Mouse (Mus musculus): ENCODE measurements around the gene C77080. TPM values are rescaled to one million over a fixed set of nuclear protein-coding genes. Genes with fewer than 3 reads are reported as not detected.
"Not testable (repeated sequence)": the region's sequence is repeated elsewhere in the genome, so short reads cannot be mapped to it uniquely, and the experiment has no call there.

C77080 gene
- polyA plus RNA-seq, 1 experiment from 2014 or later = 2.7 TPM

GRCm38 (mm10) chr4:129219198-129219597, 42.0 kb downstream of the C77080 start:
- Histone ChIP-seq H3K4me3 (no peak overlapping the region), H3K4me1 (peaks cover 28% of the 10 kb centered on the region), H3K9me3 (replicated peaks) (no peaks in the 10 kb centered on the region), H3K27ac (replicated peaks) (no peak overlapping the region), H3K36me3 (peaks cover 99% of the 10 kb centered on the region), H3K27me3 (ENCODE audit: low read depth, poor library complexity, severe bottlenecking) (peaks cover 37% of the 10 kb centered on the region)
- DNase-seq (ENCODE audit: low spot score) = no peak
- 90% methylated on average over 10 of the region's 10 CpGs for WGBS

GRCm38 (mm10) chr4:129218569-129219175, 42.5 kb downstream of the C77080 start:
- Histone ChIP-seq H3K36me3 (peaks cover 99% of the 10 kb centered on the region), H3K4me3 (no peak overlapping the region), H3K27ac (replicated peaks) (no peak overlapping the region), H3K27me3 (ENCODE audit: low read depth, poor library complexity, severe bottlenecking) (peaks cover 32% of the 10 kb centered on the region), H3K4me1 (peaks cover 23% of the 10 kb centered on the region), H3K9me3 (replicated peaks) (no peaks in the 10 kb centered on the region)
- WGBS = 86% methylated on average over 7 of the region's 7 CpGs
- no peak for DNase-seq (ENCODE audit: low spot score)

GRCm38 (mm10) chr4:129212486-129212885, 48.7 kb downstream of the C77080 start:
- not testable (repeated sequence) for H3K27me3 ChIP-seq (ENCODE audit: low read depth, poor library complexity, severe bottlenecking); H3K27ac ChIP-seq (replicated peaks); H3K4me3 ChIP-seq; H3K4me1 ChIP-seq; H3K9me3 ChIP-seq (replicated peaks); DNase-seq (ENCODE audit: low spot score)
- H3K36me3 ChIP-seq = peaks cover 98% of the 10 kb centered on the region
- 72% methylated on average over 3 of the region's 3 CpGs for WGBS

- H3K27me3 ChIP-seq (ENCODE audit: low read depth, poor library complexity, severe bottlenecking) = no peaks in the 10 kb centered on the region
- no peaks in the 10 kb centered on the region for H3K9me3 ChIP-seq (replicated peaks)
- no peak overlapping the region for H3K27ac ChIP-seq (replicated peaks)
- H3K4me1 ChIP-seq = no peaks in the 10 kb centered on the region
- WGBS = 88% methylated on average over 4 of the region's 4 CpGs
- no peak for DNase-seq (ENCODE audit: low spot score)
- H3K36me3 ChIP-seq = peaks cover 98% of the 10 kb centered on the region
- H3K4me3 ChIP-seq = no peak overlapping the region
These were observed 49.7 kb downstream of the C77080 start for GRCm38 (mm10) chr4:129211461-129211860.

- no peaks in the 10 kb centered on the region for H3K9me3 ChIP-seq (replicated peaks)
- peaks cover 96% of the 10 kb centered on the region for H3K36me3 ChIP-seq
- no peak overlapping the region for H3K4me3 ChIP-seq
- no peak for DNase-seq (ENCODE audit: low spot score)
- H3K27ac ChIP-seq (replicated peaks) = no peak overlapping the region
- no peaks in the 10 kb centered on the region for H3K27me3 ChIP-seq (ENCODE audit: low read depth, poor library complexity, severe bottlenecking)
- WGBS = 75% methylated on average over 7 of the region's 7 CpGs
- no peaks in the 10 kb centered on the region for H3K4me1 ChIP-seq
These were observed 51.7 kb downstream of the C77080 start for GRCm38 (mm10) chr4:129209504-129209903.

- H3K27ac ChIP-seq (replicated peaks) = no peak overlapping the region
- no peaks in the 10 kb centered on the region for H3K27me3 ChIP-seq (ENCODE audit: low read depth, poor library complexity, severe bottlenecking)
- DNase-seq (ENCODE audit: low spot score) = no peak
- 93% methylated on average over 8 of the region's 8 CpGs for WGBS
- no peaks in the 10 kb centered on the region for H3K9me3 ChIP-seq (replicated peaks)
- H3K4me3 ChIP-seq = no peak overlapping the region
- H3K4me1 ChIP-seq = no peaks in the 10 kb centered on the region
- peaks cover 96% of the 10 kb centered on the region for H3K36me3 ChIP-seq
These were observed 54.4 kb downstream of the C77080 start for GRCm38 (mm10) chr4:129206792-129207191.

GRCm38 (mm10) chr4:129204655-129205054, 56.5 kb downstream of the C77080 start:
- Histone ChIP-seq H3K4me3 (no peak overlapping the region), H3K27me3 (ENCODE audit: low read depth, poor library complexity, severe bottlenecking) (no peaks in the 10 kb centered on the region), H3K4me1 (no peaks in the 10 kb centered on the region), H3K36me3 (peaks cover 97% of the 10 kb centered on the region), H3K27ac (replicated peaks) (no peak overlapping the region), H3K9me3 (replicated peaks) (no peaks in the 10 kb centered on the region)
- DNase-seq (ENCODE audit: low spot score) = no peak
- WGBS = 95% methylated on average over 10 of the region's 10 CpGs

GRCm38 (mm10) chr4:129197514-129197913, 63.7 kb downstream of the C77080 start:
- Histone ChIP-seq H3K27ac (replicated peaks) (no peak overlapping the region), H3K9me3 (replicated peaks) (no peaks in the 10 kb centered on the region), H3K27me3 (ENCODE audit: low read depth, poor library complexity, severe bottlenecking) (no peaks in the 10 kb centered on the region), H3K4me1 (no peaks in the 10 kb centered on the region), H3K4me3 (no peak overlapping the region), H3K36me3 (peaks cover 90% of the 10 kb centered on the region)
- 95% methylated on average over 6 of the region's 6 CpGs for WGBS
- no peak for DNase-seq (ENCODE audit: low spot score)

GRCm38 (mm10) chr4:129194280-129194679, 66.9 kb downstream of the C77080 start:
- Histone ChIP-seq H3K4me1 (peaks cover 20% of the 10 kb centered on the region), H3K36me3 (peaks cover 67% of the 10 kb centered on the region), H3K27me3 (ENCODE audit: low read depth, poor library complexity, severe bottlenecking) (no peaks in the 10 kb centered on the region), H3K27ac (replicated peaks) (no peak overlapping the region), H3K4me3 (no peak overlapping the region), H3K9me3 (replicated peaks) (no peaks in the 10 kb centered on the region)
- no peak for DNase-seq (ENCODE audit: low spot score)
- WGBS = 100% methylated on average over 1 of the region's 1 CpGs

GRCm38 (mm10) chr4:129191691-129192090, 69.5 kb downstream of the C77080 start:
- Histone ChIP-seq H3K9me3 (replicated peaks) (no peaks in the 10 kb centered on the region), H3K27ac (replicated peaks) (no peak overlapping the region), H3K27me3 (ENCODE audit: low read depth, poor library complexity, severe bottlenecking) (no peaks in the 10 kb centered on the region), H3K4me3 (peak overlapping the region; percentile 97; the same call in 1 of the 2 replicates), H3K4me1 (peaks cover 36% of the 10 kb centered on the region), H3K36me3 (peaks cover 44% of the 10 kb centered on the region)
- DNase-seq (ENCODE audit: low spot score) = no peak
- 79% methylated on average over 5 of the region's 5 CpGs for WGBS

- peak overlapping the region; percentile 97 for H3K27ac ChIP-seq (replicated peaks)
- WGBS = 6% methylated on average over 12 of the region's 12 CpGs
- peaks cover 33% of the 10 kb centered on the region for H3K36me3 ChIP-seq
- peak; percentile 15 for DNase-seq (ENCODE audit: low spot score)
- peak overlapping the region; percentile 97 for H3K4me3 ChIP-seq
- H3K4me1 ChIP-seq = peaks cover 36% of the 10 kb centered on the region
- H3K27me3 ChIP-seq (ENCODE audit: low read depth, poor library complexity, severe bottlenecking) = no peaks in the 10 kb centered on the region
- no peaks in the 10 kb centered on the region for H3K9me3 ChIP-seq (replicated peaks)
These were observed 70.7 kb downstream of the C77080 start for GRCm38 (mm10) chr4:129190538-129190937.

- WGBS = under 1% methylated on average over 56 of the region's 58 CpGs
- H3K9me3 ChIP-seq (replicated peaks) = no peaks in the 10 kb centered on the region
These were observed 71.4 kb downstream of the C77080 start, which contains the start of the genes S100pbp and Yars for GRCm38 (mm10) chr4:129189542-129190519. Gene S100pbp (minus strand): TSS chr4:129189727. Gene Yars (plus strand): TSS chr4:129189760.

More at GRCm38 (mm10) chr4:129189542-129190519, 71.4 kb downstream of the C77080 start, which contains the start of the genes S100pbp and Yars:
- peak within 1 kb of the TSS; percentile 97 for H3K4me3 ChIP-seq
- H3K27ac ChIP-seq (replicated peaks) = peak within 1 kb of the TSS; percentile 97
- peaks cover 27% of the 10 kb centered on the region for H3K36me3 ChIP-seq
- H3K27me3 ChIP-seq (ENCODE audit: low read depth, poor library complexity, severe bottlenecking) = no peaks in the 10 kb centered on the region
- peaks cover 36% of the 10 kb centered on the region for H3K4me1 ChIP-seq
- DNase-seq (ENCODE audit: low spot score) = peak; percentile 99
